Mouse (Mus musculus) forebrain, embryonic 10.5 days (tissue): ENCODE data around the gene Rps6kc1. TPM values are rescaled to one million over a fixed set of nuclear protein-coding genes. Genes with fewer than 3 reads are reported as not detected.
A peak's percentile ranks its signal among the peaks of the same experiment; 100 is the strongest.

Source experiments
- DNase-seq: peaks from one replicate; pipeline ENCODE4 v3.0.0-alpha.2; 2017; ENCODE audit warnings: low spot score; ENCODE audit errors: extremely low spot score
- H3K27ac ChIP-seq: fragments of 300-500 bp; sonication (generic); 2 replicates; pipeline ENCODE4 v1.5.1; 2016; ENCODE audit warnings: mild to moderate bottlenecking
- H3K27me3 ChIP-seq: fragments of 300-500 bp; sonication (generic); 2 replicates; pipeline ENCODE4 v1.6.1; 2016; ENCODE audit warnings: mild to moderate bottlenecking; ENCODE audit not compliant: poor library complexity, severe bottlenecking
- H3K36me3 ChIP-seq: fragments of 300-500 bp; sonication (generic); replicated peaks from 2 replicates; pipeline ENCODE4 v1.6.1; 2016; ENCODE audit warnings: mild to moderate bottlenecking, moderate library complexity
- H3K4me1 ChIP-seq: fragments of 300-500 bp; sonication (generic); 2 replicates; pipeline ENCODE4 v1.6.1; 2016
- H3K4me3 ChIP-seq: fragments of 300-500 bp; sonication (generic); 2 replicates; pipeline ENCODE4 v1.5.1; 2016; ENCODE audit warnings: mild to moderate bottlenecking, moderate library complexity
- H3K9me3 ChIP-seq: fragments of 300-500 bp; sonication (generic); 2 replicates; pipeline ENCODE4 v1.6.1; 2016; ENCODE audit warnings: mild to moderate bottlenecking, moderate library complexity
- WGBS: fragments of 180-500 bp; shearing (Covaris S2); methylation state at CpG from one replicate; pipeline ENCODE4 v1.1.7; 2016; 5-methylcytosine and 5-hydroxymethylcytosine counted together
- polyA plus RNA-seq: library from polyadenylated mRNA; unstranded; fragments of >200 nt; fragmentation: Nextera tagmentation; extraction: Ambion mirVana; gene quantifications from 2 replicates; pipeline ENCODE4 v1.2.1, GENCODE M21; 2016

Gene Rps6kc1
- polyA plus RNA-seq, 1 experiment from 2014 or later = 17.3 TPM

DNA sequence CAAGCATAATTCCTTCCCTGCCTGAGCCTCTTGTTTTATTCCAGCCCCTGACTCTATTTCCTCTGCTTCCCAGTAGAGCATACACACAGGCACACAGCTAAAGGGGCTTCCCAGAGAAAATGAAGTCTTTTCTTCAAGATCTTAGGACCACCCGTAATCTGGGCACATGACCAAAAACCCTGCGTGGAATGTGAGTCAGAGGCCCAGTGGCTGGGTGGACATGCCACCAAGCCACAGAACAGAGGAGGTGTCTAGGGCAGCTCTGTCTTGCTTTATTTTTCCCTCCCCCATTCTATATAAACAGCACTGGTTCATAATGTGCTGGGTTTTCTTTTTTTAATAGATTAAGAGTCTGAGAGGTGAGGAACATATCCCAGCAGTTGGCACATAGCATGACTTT, 184.2 kb downstream of the Rps6kc1 start:
- Histone ChIP-seq H3K9me3 (no peaks in the 10 kb centered on the region), H3K27me3 (0 out of 2 replicates have a peak, but pooled peaks cover 4% of the 10 kb centered on the region), H3K36me3 (no peaks in the 10 kb centered on the region), H3K4me1 (peaks cover 54% of the 10 kb centered on the region), H3K4me3 (no peak overlapping the region), H3K27ac (peak overlapping the region; percentile 71; the same call in 1 of the 2 replicates)
- no peak for DNase-seq
- 69% methylated on average over 2 of the region's 2 CpGs for WGBS

DNA sequence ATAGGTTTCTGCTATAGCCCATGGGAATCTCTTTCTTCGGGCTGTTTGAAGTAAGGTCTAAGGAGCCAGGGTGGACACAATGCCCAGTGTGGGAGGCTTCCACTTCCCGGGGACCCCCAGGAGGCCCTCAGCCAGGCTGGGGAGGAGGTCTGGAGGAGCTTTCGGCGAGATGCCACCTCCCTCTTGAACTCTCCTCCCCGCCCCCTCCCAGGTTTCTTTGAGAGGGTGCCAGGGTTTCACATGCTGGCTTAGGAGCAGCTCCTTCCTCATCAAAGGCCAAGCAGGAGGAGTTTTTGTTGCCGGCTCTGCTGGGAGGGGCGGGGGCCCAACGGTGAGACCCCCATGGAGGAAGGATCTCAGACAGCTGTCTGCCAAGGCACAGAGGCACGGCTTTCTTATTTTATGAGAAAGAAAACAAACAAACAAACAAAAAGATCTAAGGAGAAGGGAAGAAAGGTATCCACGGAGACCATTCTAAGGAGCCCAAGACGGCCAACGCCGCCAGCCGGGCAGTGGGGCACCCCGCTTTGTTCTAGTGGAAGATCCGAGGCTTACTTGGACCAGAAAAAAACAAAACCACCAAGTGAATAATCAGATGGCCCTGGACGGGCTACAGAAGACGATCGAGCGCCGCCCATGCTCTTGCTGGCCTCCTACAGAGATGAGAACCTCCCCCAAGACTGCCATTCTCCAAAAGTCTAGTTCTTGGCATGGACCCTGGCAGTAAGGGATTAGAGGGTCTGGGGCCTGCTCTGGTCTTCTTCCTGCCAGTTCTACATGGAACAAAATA, 186.8 kb downstream of the Rps6kc1 start:
- 42% methylated on average over 21 of the region's 21 CpGs for WGBS
- Histone ChIP-seq H3K9me3 (no peaks in the 10 kb centered on the region), H3K27me3 (no peaks in the 10 kb centered on the region), H3K27ac (peak overlapping the region; percentile 83), H3K36me3 (no peaks in the 10 kb centered on the region), H3K4me3 (no peak overlapping the region; the same call in 1 of the 2 replicates), H3K4me1 (peaks cover 60% of the 10 kb centered on the region)
- no peak for DNase-seq

DNA sequence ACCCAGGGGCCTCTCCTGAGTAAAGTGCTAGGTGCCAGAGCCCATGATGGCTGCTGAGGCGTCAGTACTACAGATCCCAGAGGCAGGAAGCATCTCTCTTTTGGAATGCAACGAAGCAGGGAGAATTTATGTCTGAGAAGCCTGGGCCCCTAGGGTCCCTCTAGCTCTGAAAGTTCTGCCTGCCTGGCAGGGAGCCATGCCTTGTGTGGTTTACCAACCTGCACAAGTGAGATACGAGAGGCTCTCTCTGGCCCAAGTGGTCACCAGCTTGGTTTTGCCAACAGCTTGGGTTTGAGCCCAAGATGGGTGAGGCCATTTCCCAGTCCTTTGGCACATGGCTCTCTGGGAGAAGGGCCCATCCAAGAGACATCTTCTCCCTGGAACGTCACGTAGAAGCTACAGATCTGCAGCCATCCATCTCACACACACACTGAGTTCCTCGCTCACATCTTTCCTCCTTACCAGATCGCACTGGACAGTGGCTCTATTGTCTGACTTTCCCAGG, 187.6 kb downstream of the Rps6kc1 start:
- DNase-seq = no peak
- no peak overlapping the region for H3K4me3 ChIP-seq
- no peaks in the 10 kb centered on the region for H3K27me3 ChIP-seq
- H3K36me3 ChIP-seq = no peaks in the 10 kb centered on the region
- WGBS = 83% methylated on average over 7 of the region's 7 CpGs
- H3K27ac ChIP-seq = peak overlapping the region; percentile 83; the same call in 1 of the 2 replicates
- no peaks in the 10 kb centered on the region for H3K9me3 ChIP-seq
- peaks cover 52% of the 10 kb centered on the region for H3K4me1 ChIP-seq

DNA sequence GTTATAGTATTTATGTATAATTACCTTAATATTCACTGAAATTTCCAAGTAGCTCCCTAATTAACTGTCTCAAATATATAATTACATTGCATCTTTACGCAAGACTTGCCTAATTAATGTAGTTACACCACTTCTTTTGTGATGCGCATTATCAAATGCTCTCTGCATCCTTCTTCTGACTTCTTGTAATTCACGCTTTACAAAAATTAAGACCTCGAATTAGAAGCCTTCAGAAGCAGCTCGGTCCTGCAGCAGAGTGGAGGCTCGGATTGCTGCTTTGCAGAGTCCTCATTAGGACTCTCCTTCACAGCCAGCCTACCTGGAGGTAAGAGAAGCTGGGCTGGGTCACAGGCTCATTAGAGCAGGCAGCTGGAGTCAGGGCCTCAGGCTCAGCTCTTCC, 197.7 kb downstream of the Rps6kc1 start:
- H3K4me1 ChIP-seq = peaks cover 12% of the 10 kb centered on the region; the same call in 1 of the 2 replicates
- no peaks in the 10 kb centered on the region for H3K36me3 ChIP-seq
- no peak overlapping the region for H3K27ac ChIP-seq
- DNase-seq = no peak
- H3K4me3 ChIP-seq = no peak overlapping the region
- WGBS = 68% methylated on average over 6 of the region's 6 CpGs
- no peaks in the 10 kb centered on the region for H3K9me3 ChIP-seq
- H3K27me3 ChIP-seq = peaks cover 11% of the 10 kb centered on the region; the same call in 1 of the 2 replicates

DNA sequence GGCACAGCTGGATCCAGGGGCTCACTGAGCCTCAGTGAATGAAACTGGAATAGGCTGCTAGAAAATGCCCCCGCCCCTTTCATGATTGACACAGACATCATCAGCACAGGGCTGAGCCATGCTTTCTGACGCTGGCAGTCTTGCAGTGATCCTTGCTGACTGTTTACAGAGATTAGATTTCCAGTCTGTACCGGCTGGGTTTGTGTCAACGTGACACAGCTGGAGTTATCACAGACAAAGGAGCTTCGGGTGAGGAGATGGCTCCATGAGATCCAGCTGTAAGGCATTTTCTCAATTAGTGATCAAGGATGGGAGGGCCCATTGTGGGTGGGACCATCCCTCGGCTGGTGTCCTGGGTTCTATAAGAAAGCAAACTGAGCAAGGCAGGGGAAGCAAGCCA, 214.0 kb downstream of the Rps6kc1 start:
- no peaks in the 10 kb centered on the region for H3K27me3 ChIP-seq
- no peaks in the 10 kb centered on the region for H3K36me3 ChIP-seq
- no peak overlapping the region for H3K4me3 ChIP-seq
- no peak overlapping the region for H3K27ac ChIP-seq
- H3K4me1 ChIP-seq = peaks cover 3% of the 10 kb centered on the region; the same call in 1 of the 2 replicates
- H3K9me3 ChIP-seq = no peaks in the 10 kb centered on the region; the same call in 1 of the 2 replicates
- no peak for DNase-seq
- WGBS = 25% methylated on average over 6 of the region's 6 CpGs

DNA sequence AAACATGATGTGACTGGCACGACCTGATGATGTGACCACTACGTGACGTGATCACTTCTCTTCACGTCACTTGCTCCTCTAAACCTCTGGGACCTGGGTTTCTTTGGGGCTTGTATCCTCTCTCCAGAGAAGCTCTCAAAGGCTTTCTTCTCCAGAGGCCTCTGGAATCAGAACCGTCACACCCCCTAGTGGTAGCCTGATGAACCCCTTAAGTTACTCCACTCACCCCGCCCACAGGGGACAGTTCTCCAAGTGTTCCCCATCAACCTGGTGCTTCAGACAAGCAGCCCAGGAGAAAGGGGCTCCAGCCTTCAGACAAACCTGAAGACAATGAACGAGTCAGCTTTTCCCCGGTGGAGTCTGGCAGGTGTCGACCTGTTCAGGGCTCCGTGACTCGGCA, 216.0 kb downstream of the Rps6kc1 start:
- no peaks in the 10 kb centered on the region for H3K36me3 ChIP-seq
- WGBS = 69% methylated on average over 11 of the region's 11 CpGs
- peaks cover 3% of the 10 kb centered on the region; the same call in 1 of the 2 replicates for H3K4me1 ChIP-seq
- no peak overlapping the region for H3K4me3 ChIP-seq
- no peak overlapping the region for H3K27ac ChIP-seq
- no peaks in the 10 kb centered on the region; the same call in 1 of the 2 replicates for H3K9me3 ChIP-seq
- H3K27me3 ChIP-seq = no peaks in the 10 kb centered on the region
- peak; percentile 38 for DNase-seq

DNA sequence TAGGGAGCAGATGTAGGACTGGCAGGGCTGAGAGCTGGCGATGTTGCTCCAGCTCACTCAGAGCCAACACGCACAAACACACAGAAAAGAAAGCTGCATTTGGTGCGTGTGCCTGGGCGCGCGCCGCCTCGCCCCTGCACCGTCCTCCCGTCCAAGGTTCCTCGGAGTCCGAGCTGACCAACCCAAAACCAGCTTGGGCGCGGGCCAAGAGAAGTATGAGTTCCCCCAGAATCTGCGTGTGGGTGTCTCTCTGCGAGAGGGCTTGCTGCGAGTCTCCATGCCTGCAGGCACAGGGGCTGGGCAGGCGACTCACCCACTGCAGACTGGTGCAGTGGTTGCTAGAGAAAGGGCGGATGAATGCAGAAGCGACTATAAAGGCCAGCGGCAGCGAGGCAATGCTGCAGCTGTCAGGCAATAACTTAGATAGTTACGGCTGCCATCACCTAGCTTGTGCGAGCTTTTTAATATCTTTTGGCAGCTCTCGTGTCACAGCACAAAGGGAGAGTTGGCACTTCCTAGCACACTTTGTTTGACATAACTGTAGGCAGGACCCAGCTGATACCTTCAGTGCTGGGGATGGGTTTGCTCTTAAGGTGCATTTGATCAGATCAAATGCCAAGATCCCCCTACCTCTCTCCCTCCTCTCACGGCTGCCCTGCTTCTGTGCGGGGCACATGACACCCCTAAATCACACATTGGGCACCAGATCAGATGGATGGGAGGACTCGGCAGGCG, 220.9 kb downstream of the Rps6kc1 start:
- Histone ChIP-seq H3K27ac (no peak overlapping the region), H3K36me3 (no peaks in the 10 kb centered on the region), H3K4me1 (no peaks in the 10 kb centered on the region), H3K4me3 (no peak overlapping the region), H3K9me3 (no peaks in the 10 kb centered on the region; the same call in 1 of the 2 replicates), H3K27me3 (no peaks in the 10 kb centered on the region)
- DNase-seq = no peak
- 88% methylated on average over 29 of the region's 29 CpGs for WGBS

DNA sequence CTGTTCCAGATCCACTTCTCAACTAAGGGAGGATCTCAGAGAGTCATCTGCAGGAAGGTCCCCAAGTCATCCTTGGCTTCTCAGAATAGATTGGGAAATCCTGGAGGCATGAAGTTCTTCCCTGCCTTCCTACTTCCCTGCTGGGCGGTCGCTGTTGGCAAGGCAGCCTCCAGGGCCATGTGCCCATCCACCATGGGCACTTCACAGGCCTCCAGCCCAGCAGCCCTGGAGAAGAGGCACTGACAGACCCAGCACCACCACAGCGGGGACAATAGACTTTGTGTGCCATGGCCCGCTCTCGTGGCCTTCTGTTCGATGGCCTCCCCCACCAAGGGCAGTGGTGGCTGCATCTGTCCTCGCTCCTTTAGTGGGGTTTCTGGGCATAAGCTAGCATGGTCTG, 228.5 kb downstream of the Rps6kc1 start:
- H3K27me3 ChIP-seq = peaks cover 27% of the 10 kb centered on the region
- H3K4me1 ChIP-seq = peaks cover 21% of the 10 kb centered on the region
- peak overlapping the region; percentile 35; the same call in 1 of the 2 replicates for H3K27ac ChIP-seq
- DNase-seq = no peak
- H3K9me3 ChIP-seq = no peaks in the 10 kb centered on the region
- 94% methylated on average over 7 of the region's 7 CpGs for WGBS
- no peaks in the 10 kb centered on the region for H3K36me3 ChIP-seq
- H3K4me3 ChIP-seq = no peak overlapping the region

DNA sequence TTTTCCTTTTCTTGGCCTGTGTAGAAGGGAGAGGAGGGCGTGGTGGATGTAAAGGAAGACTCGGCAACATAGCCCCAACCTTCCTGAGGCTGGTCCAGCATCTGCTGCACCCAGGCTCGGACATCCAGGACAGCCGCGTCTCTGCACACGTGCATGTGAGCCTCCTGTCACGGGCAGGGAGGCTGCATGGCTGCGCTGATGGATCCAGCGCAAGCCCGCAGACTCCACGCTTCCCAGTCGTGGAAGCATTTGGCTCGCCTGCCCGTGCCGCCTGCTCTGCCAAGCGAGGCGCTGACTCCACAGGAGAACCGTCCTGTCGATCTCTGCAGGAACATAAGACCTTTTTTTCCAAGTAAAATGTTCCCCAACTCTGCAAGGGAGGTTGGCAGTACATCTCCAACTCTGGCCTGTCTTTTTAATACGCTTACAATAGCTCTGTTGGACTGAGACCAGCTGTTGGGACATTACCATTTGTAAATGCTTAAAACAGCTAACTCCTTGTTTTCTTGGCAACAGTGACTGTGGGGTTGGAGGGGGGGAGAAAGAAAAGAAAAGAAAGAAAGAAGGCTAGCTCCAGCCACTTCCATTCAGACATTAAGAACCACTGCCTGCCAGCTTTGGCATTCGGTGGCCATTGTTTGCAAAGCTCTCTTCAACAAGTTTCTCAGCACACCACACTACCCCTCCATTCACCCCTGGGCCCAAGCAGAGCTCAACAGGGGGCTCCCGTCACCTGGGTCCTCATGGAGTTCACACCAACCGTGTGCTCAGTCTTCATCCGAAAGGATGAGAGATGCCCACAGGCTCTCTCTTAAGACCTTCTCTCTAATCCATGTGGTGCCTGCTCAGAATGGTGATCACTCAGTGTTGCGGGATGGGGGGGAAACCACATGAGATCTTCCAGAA, 229.3 kb downstream of the Rps6kc1 start:
- 51% methylated on average over 25 of the region's 25 CpGs for WGBS
- peak overlapping the region; percentile 5; the same call in 1 of the 2 replicates for H3K4me3 ChIP-seq
- H3K27me3 ChIP-seq = peaks cover 27% of the 10 kb centered on the region
- H3K9me3 ChIP-seq = no peaks in the 10 kb centered on the region
- DNase-seq = no peak
- H3K4me1 ChIP-seq = peaks cover 21% of the 10 kb centered on the region
- peak overlapping the region; percentile 57 for H3K27ac ChIP-seq
- H3K36me3 ChIP-seq = no peaks in the 10 kb centered on the region

DNA sequence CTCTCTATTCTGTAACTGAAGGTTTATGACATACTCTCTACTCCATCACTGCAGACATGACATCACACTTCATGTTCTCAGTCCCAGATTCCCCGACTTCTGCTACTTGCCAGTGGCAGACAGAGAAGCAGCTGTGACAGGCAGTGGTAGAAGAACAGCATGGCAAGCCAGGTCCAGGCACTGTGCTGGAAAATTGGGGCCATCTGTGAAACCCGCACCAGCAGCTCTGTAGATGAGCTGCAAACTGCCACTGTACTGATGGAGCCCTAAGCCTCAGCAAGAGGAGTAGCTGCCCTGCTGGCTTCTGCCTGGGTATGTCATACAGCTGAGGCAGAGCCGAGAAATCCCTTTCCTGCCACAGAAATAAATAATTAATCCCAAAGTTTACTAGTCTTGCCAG, 236.1 kb downstream of the Rps6kc1 start:
- 85% methylated on average over 3 of the region's 3 CpGs for WGBS
- Histone ChIP-seq H3K4me3 (no peak overlapping the region), H3K9me3 (no peaks in the 10 kb centered on the region), H3K27me3 (peaks cover 7% of the 10 kb centered on the region; the same call in 1 of the 2 replicates), H3K36me3 (no peaks in the 10 kb centered on the region), H3K27ac (no peak overlapping the region), H3K4me1 (peaks cover 4% of the 10 kb centered on the region; the same call in 1 of the 2 replicates)
- DNase-seq = no peak

DNA sequence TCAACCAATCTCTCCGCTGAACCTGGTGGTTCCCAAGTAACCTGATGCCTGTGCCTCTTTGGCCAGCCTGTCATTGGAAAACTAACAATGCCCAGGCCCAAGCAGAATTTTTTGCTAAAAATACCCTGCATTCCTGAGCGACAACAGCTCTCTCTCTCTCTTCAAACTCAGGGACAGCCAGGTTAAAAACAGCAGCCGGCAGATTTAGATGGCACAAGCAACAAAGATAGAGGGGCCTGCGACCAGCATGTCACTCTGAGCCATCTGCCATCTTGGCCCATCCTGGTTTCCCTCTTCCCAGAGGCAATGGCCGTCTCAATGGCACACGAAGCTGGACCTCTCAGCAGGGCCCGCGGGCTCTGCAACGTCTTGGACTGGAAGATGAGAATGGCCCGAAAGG, 242.5 kb downstream of the Rps6kc1 start:
- H3K36me3 ChIP-seq = no peaks in the 10 kb centered on the region
- no peak for DNase-seq
- 80% methylated on average over 10 of the region's 10 CpGs for WGBS
- peaks cover 2% of the 10 kb centered on the region; the same call in 1 of the 2 replicates for H3K27me3 ChIP-seq
- no peak overlapping the region for H3K4me3 ChIP-seq
- H3K27ac ChIP-seq = 0 out of 2 replicates have a peak overlapping the region, but pooled peaks have one; percentile 30
- H3K9me3 ChIP-seq = no peaks in the 10 kb centered on the region
- peaks cover 21% of the 10 kb centered on the region for H3K4me1 ChIP-seq

DNA sequence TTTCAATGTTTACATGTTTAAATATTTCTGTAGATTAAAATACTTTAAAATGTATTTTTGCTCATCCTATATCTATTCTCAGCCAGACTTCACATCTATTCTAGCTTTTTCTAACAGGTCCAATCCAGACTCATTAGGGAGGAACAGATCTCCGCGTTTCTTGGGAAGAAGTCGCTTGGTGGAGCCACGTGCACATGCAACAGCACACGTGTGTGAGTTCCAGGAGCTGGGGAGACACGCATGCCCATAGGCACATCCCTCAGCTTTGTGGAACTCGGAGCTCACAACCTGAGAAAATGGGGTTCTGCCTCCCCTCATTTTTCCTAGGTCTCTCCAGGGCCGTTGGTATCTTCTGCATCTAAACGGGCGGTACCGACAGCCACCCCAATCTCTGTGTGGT, 243.7 kb downstream of the Rps6kc1 start:
- H3K27ac ChIP-seq = no peak overlapping the region
- peaks cover 9% of the 10 kb centered on the region; the same call in 1 of the 2 replicates for H3K27me3 ChIP-seq
- H3K4me1 ChIP-seq = peaks cover 24% of the 10 kb centered on the region
- WGBS = 93% methylated on average over 11 of the region's 11 CpGs
- H3K9me3 ChIP-seq = no peaks in the 10 kb centered on the region
- DNase-seq = no peak
- H3K4me3 ChIP-seq = no peak overlapping the region
- no peaks in the 10 kb centered on the region for H3K36me3 ChIP-seq
